Mouse (Mus musculus): ENCODE data around the gene Loxl3. TPM values are rescaled to one million over a fixed set of nuclear protein-coding genes. Genes with fewer than 3 reads are reported as not detected.

Gene Loxl3
- polyA plus RNA-seq, 1 experiment from 2014 or later, result 8.0 TPM

DNA sequence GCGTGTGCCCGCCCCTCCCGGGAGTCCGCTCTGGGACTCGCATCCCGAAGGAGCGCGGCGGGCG, 36.1 kb downstream of the Loxl3 start, which contains the start of gene Tlx2:
Gene Tlx2, minus strand, starts transcription at position 47 of the 64 bp plus-strand sequence.
- Histone ChIP-seq H3K9ac (no peak within 1 kb of the TSS), H3K27me3 (replicated peaks) (peaks cover 96% of the 10 kb centered on the region), H3K36me3 (no peaks in the 10 kb centered on the region), H3K27ac (ENCODE audit: poor library complexity, severe bottlenecking) (no peak within 1 kb of the TSS), H3K4me2 (peak within 1 kb of the TSS; percentile 62), H3K4me1 (replicated peaks) (peaks cover 27% of the 10 kb centered on the region), H3K9me3 (replicated peaks) (no peaks in the 10 kb centered on the region), H3K4me3 (peak within 1 kb of the TSS; percentile 37)
- under 1% methylated on average over 10 of the region's 10 CpGs for WGBS
- ATAC-seq (ENCODE audit: insufficient number of reproducible peaks, low FRiP score), result no peak

DNA sequence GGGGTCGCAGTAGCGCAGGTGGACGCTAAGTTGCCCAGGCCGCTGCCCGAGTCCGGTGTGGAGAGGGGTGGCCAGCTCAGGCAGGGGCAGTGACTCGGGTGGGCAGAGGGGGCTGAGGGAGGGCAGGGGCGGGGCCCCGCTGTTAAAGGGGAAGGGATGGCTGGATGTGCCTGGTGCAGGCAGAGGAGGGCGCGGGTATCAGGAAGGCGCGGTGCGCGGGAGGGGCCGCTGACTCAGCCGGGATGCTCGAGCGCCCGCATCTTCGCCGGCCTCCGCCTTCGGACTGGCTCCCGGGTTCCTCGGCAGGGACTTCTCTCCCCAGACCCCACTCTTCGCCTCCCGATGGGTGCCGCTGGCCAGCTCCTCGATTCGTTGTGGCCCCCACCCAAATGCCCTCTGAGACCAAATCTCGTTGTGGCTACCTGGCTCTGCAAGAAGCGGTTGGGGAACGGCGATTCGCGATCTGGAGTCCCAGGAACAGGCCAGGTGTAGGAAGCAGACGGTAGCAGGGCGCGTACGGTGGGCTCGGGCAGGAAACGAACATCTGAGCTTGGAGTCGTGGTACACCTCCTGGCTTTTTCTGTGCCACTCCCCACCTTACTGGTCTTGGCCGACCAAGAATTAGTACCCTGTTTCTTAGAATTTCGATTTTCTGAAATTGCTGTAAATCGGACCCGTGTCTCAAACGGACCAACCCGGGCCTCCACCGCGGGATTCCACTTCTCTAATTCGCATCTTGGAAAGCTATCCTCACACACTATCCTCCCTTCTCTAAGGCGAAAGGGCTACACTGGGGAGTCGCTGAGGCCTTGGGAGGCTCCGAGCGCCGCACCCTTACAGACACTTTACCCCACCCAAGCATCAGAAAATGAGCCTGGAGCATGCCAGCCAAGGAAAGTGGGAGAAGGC, 36.6 kb downstream of the Loxl3 start:
- Histone ChIP-seq H3K9ac (no peak overlapping the region), H3K4me2 (peak overlapping the region; percentile 32), H3K4me1 (replicated peaks) (peaks cover 27% of the 10 kb centered on the region), H3K36me3 (no peaks in the 10 kb centered on the region), H3K27me3 (replicated peaks) (peaks cover 97% of the 10 kb centered on the region), H3K9me3 (replicated peaks) (no peaks in the 10 kb centered on the region), H3K4me3 (peak overlapping the region; percentile 29), H3K27ac (ENCODE audit: poor library complexity, severe bottlenecking) (no peak overlapping the region)
- under 1% methylated on average over 54 of the region's 58 CpGs for WGBS
- no peak for ATAC-seq (ENCODE audit: insufficient number of reproducible peaks, low FRiP score)

DNA sequence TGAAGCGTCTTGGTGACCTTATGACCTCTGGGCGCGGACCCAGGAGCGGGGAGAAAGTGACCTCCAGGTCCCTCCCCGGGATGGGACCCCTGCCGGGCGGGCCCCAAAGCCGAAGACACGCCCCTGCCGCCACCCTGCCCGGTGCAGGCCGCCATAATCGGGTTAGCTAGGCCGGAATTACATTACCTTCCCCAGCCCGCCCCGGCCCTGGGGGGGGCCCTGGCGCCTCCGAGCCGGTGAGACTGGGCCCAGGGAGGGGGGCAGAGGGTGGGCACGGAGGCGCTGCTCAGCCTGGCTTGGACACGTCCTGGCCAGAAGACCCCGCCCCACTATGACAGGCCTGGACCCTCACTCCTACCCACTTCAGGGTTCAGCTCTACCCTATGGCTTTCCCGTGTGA, 37.2 kb downstream of the Loxl3 start:
- WGBS, result 2% methylated on average over 21 of the region's 24 CpGs
- peaks cover 27% of the 10 kb centered on the region for H3K4me1 ChIP-seq (replicated peaks)
- H3K9ac ChIP-seq, result no peak overlapping the region
- no peak overlapping the region for H3K4me3 ChIP-seq
- H3K27ac ChIP-seq (ENCODE audit: poor library complexity, severe bottlenecking), result no peak overlapping the region
- no peaks in the 10 kb centered on the region for H3K36me3 ChIP-seq
- H3K9me3 ChIP-seq (replicated peaks), result no peaks in the 10 kb centered on the region
- peak; percentile 40; the same call in 1 of the 2 replicates for ATAC-seq (ENCODE audit: insufficient number of reproducible peaks, low FRiP score)
- 0 out of 2 replicates have a peak overlapping the region, but pooled peaks have one; percentile 14 for H3K4me2 ChIP-seq
- H3K27me3 ChIP-seq (replicated peaks), result peaks cover 97% of the 10 kb centered on the region

DNA sequence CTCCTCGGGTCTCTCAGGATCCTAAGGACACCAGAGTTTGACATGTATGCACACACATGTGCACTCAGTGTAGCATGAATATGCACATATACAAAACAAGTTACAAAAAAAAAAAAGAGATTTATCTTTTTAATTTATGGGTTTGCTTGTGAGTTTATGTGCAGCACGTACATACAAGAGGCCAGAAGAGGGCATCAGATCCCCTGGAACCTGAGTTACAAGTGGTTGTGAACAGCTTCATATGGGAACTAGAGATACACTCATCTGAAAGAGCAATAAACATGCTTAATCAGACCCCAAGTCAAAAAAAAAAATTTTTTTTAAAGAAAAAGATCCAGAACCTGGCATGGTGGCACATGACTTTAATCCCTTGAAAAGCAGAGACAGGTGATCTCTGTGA, 41.0 kb downstream of the Loxl3 start:
- H3K27ac ChIP-seq (ENCODE audit: poor library complexity, severe bottlenecking), result no peak overlapping the region
- 20% methylated on average over 2 of the region's 2 CpGs for WGBS
- no peak overlapping the region for H3K4me3 ChIP-seq
- peaks cover 22% of the 10 kb centered on the region for H3K4me1 ChIP-seq (replicated peaks)
- H3K27me3 ChIP-seq (replicated peaks), result peaks cover 75% of the 10 kb centered on the region
- no peak overlapping the region for H3K4me2 ChIP-seq
- ATAC-seq (ENCODE audit: insufficient number of reproducible peaks, low FRiP score), result no peak
- no peak overlapping the region for H3K9ac ChIP-seq
- H3K36me3 ChIP-seq, result 0 out of 2 replicates have a peak, but pooled peaks cover 3% of the 10 kb centered on the region
- H3K9me3 ChIP-seq (replicated peaks), result no peaks in the 10 kb centered on the region

DNA sequence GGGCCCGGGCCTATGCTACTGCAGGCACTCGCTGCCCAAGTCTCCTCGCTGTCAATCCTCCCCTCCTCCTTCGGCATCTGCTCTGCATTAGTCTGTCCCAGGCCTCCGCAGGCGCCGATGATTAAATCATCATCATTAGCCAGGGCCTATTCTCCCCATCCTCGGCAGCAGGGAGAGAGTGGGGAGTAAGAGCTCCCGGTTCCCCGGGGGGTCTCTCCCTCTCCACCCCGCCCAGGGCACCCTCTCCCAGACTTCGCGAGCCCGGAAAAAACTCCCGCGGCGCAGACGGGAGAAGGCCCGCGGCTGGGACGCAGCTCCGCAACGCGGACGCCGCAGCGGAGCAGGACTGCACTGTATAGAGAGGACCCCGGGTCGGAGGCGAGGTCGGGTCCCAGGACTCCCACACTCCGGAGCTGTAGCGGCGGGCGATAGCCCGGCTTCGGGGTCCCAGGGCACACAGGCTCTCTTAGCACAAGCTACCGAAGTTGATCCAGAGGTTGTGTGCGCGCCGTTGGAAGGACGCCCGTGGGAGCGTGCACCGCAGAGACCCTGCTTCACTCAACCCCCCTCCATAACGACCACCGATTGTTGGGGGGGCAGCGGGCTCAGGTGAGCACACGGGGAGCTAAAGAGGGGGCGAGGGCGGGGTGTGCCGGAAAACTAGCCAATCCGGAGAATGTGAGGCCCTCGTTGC, 43.8 kb downstream of the Loxl3 start, which contains the start of gene Pcgf1:
Gene Pcgf1, plus strand, starts transcription at position 240 of the 694 bp plus-strand sequence.
- under 1% methylated on average over 54 of the region's 54 CpGs for WGBS
- peak within 1 kb of the TSS; percentile 97 for H3K4me2 ChIP-seq
- peak; percentile 52 for ATAC-seq (ENCODE audit: insufficient number of reproducible peaks, low FRiP score)
- peaks cover 58% of the 10 kb centered on the region for H3K27me3 ChIP-seq (replicated peaks)
- H3K4me3 ChIP-seq, result peak within 1 kb of the TSS; percentile 62
- peak within 1 kb of the TSS; percentile 38; the same call in 1 of the 2 replicates for H3K27ac ChIP-seq (ENCODE audit: poor library complexity, severe bottlenecking)
- H3K4me1 ChIP-seq (replicated peaks), result peaks cover 11% of the 10 kb centered on the region; the same call in 1 of the 2 replicates
- peak within 1 kb of the TSS; percentile 71 for H3K9ac ChIP-seq
- H3K36me3 ChIP-seq, result peaks cover 23% of the 10 kb centered on the region
- H3K9me3 ChIP-seq (replicated peaks), result no peaks in the 10 kb centered on the region

DNA sequence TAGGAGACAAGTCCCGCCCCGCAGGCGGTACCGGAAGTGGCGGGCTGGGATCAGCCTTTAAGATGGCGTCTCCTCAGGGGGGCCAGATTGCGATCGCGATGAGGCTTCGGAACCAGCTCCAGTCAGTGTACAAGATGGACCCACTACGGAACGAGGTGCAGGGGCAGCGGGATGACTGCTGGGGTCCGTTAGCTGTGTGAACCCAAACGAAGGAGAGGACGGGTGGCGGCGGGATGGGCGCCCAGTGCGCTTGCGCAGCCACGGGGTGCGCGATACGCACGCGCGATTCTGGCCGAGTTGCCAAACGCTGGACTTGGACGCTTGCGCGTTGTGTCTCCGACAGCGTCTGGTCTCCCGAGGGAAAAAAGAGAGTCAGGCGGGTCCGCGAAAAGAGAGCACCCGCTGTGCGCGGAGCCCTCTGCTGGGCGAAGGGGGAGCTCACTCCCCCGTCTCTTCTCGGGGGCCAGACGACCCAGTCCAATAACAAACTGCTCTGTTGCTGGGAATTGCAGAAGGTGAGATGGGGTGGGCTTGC, 44.4 kb downstream of the Loxl3 start:
- ATAC-seq (ENCODE audit: insufficient number of reproducible peaks, low FRiP score), result peak; percentile 94
- Histone ChIP-seq H3K4me1 (replicated peaks) (peaks cover 11% of the 10 kb centered on the region; the same call in 1 of the 2 replicates), H3K36me3 (peaks cover 23% of the 10 kb centered on the region), H3K9me3 (replicated peaks) (no peaks in the 10 kb centered on the region), H3K4me2 (peak overlapping the region; percentile 97), H3K27me3 (replicated peaks) (peaks cover 59% of the 10 kb centered on the region), H3K27ac (ENCODE audit: poor library complexity, severe bottlenecking) (peak overlapping the region; percentile 38; the same call in 1 of the 2 replicates), H3K9ac (peak overlapping the region; percentile 71), H3K4me3 (peak overlapping the region; percentile 62)
- WGBS, result under 1% methylated on average over 46 of the region's 46 CpGs

DNA sequence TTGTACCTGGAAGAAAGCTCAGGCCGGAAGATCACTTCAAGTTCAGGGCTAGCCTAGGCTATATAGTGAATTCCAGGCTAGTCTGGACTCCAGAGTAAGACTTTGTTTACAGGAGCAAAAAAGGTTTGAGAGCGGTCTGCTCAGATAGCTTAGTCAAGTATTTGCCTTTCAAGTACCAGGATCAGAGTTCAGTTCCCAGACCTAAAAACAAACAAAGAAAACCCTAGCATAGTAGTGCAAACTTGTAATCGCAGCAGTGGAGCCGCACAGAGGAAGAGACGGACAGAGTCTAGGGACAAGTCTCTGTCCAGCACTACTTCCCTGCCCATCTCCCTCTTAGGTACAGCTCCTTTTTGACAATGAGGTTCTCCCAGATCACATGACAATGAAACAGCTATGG, 46.2 kb downstream of the Loxl3 start:
- 94% methylated on average over 5 of the region's 5 CpGs for WGBS
- no peak overlapping the region for H3K9ac ChIP-seq
- no peak for ATAC-seq (ENCODE audit: insufficient number of reproducible peaks, low FRiP score)
- H3K36me3 ChIP-seq, result peaks cover 23% of the 10 kb centered on the region
- H3K27me3 ChIP-seq (replicated peaks), result peaks cover 59% of the 10 kb centered on the region
- no peaks in the 10 kb centered on the region for H3K9me3 ChIP-seq (replicated peaks)
- H3K4me2 ChIP-seq, result no peak overlapping the region
- H3K27ac ChIP-seq (ENCODE audit: poor library complexity, severe bottlenecking), result no peak overlapping the region
- no peak overlapping the region for H3K4me3 ChIP-seq
- peaks cover 11% of the 10 kb centered on the region; the same call in 1 of the 2 replicates for H3K4me1 ChIP-seq (replicated peaks)

DNA sequence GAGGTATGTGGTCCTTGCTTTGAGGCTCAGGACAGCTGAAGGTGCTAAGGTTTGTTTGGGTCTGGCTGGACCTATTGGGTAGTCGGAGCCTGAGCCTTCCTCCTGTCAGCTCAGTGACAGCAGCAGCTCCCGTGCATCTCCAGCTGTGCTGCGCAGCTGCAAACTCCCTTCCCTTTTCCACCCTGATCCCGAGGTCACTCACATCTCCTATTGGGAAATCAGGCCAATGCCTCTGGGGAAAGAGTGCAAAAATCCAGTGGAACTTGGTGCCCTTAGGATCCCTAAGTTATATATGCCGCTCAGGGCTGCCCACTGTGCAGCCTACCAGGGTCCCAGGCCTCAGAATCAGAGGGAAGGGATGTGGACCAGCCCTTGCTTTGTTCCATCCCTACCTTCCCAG, 49.5 kb downstream of the Loxl3 start:
- Histone ChIP-seq H3K4me1 (replicated peaks) (peaks cover 29% of the 10 kb centered on the region), H3K27ac (ENCODE audit: poor library complexity, severe bottlenecking) (no peak overlapping the region), H3K9me3 (replicated peaks) (no peaks in the 10 kb centered on the region), H3K27me3 (replicated peaks) (peaks cover 68% of the 10 kb centered on the region), H3K9ac (no peak overlapping the region), H3K4me2 (no peak overlapping the region), H3K36me3 (peaks cover 23% of the 10 kb centered on the region), H3K4me3 (no peak overlapping the region)
- no peak for ATAC-seq (ENCODE audit: insufficient number of reproducible peaks, low FRiP score)
- WGBS, result 17% methylated on average over 5 of the region's 5 CpGs

DNA sequence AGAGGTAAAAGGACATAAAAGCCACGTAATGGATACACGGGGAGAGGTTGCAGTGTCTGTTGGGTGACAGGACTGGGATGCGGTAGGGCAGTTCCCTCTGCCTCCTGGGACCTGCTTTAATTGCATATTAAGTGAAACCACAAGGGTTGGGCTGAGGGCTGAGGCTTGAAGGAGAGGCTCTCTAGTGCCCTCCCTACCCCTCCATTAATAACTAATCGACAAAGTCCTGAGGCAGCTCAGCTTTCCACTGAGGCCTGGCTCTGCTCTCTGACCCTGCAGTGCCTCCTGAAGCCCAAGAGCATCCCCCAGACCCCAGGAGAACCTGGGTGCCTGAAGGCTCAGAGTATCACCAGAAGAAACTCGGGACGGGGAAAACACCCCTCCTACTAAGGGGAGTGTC, 50.5 kb downstream of the Loxl3 start:
- H3K4me3 ChIP-seq, result no peak overlapping the region

DNA sequence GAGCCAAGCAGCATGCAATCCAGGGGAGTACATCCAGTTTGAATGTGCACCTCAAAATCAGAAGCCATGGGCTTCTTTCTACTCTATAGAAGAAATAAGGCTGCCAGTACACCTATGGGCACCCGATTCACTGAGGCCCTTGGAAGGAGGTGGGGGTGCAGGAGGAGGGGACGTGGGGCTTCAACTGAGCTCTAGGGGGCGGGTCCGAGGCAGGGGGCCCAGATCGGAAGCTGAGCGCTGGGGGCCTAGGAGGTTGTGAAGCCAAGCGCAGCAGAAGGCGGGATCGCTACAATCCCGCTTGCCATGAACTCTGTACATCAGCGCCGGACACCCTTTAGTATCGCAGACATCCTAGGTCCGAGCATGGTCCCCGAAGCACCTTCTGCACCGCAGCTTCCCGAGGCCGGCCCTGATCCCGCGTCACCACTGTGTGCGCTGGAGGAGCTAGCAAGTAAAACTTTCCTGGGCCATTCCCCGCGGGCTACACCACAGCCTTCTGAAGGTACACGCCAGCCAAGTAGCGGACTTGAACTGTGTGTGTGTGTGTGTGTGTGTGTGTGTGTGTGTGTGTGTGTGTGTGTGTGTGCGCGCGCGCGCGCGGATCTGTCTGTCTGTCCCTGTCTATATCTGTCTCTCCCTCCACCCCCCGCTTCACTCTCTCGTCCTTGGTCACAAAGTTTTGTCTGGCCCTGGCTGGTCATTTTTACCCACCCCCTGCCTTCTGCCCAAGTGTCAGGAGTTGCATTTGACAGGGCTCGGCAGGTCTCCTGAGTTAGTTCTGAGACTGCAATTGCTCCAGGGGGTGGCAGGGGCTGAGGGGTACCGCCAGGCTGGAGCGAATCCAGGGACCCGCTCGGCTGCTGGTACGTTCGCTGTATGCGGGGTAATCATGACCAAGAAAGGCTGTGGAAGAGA, 52.4 kb downstream of the Loxl3 start, which contains the start of gene Lbx2:
Gene Lbx2, plus strand, starts transcription at position 247 of the 915 bp plus-strand sequence.
- Histone ChIP-seq H3K4me1 (replicated peaks) (peaks cover 22% of the 10 kb centered on the region), H3K27me3 (replicated peaks) (peaks cover 90% of the 10 kb centered on the region), H3K36me3 (peaks cover 9% of the 10 kb centered on the region), H3K4me3 (peak within 1 kb of the TSS; percentile 39), H3K4me2 (peak within 1 kb of the TSS; percentile 68), H3K9me3 (replicated peaks) (no peaks in the 10 kb centered on the region), H3K27ac (ENCODE audit: poor library complexity, severe bottlenecking) (no peak within 1 kb of the TSS), H3K9ac (peak within 1 kb of the TSS; percentile 27; the same call in 1 of the 2 replicates)
- ATAC-seq (ENCODE audit: insufficient number of reproducible peaks, low FRiP score), result no peak
- 3% methylated on average over 35 of the region's 42 CpGs for WGBS

More for the DNA sequence above, 50.5 kb downstream of the Loxl3 start:
- H3K27me3 ChIP-seq (replicated peaks), result peaks cover 77% of the 10 kb centered on the region
- H3K27ac ChIP-seq (ENCODE audit: poor library complexity, severe bottlenecking), result no peak overlapping the region
- 10% methylated on average over 6 of the region's 6 CpGs for WGBS
- no peak for ATAC-seq (ENCODE audit: insufficient number of reproducible peaks, low FRiP score)
- no peak overlapping the region for H3K9ac ChIP-seq
- H3K4me2 ChIP-seq, result no peak overlapping the region
- no peaks in the 10 kb centered on the region for H3K9me3 ChIP-seq (replicated peaks)
- peaks cover 22% of the 10 kb centered on the region for H3K4me1 ChIP-seq (replicated peaks)
- H3K36me3 ChIP-seq, result peaks cover 23% of the 10 kb centered on the region
